Mouse (Mus musculus): Measurements from ENCODE around the gene Adam1b. TPM values are rescaled to one million over a fixed set of nuclear protein-coding genes. Genes with fewer than 3 reads are reported as not detected.
"Not testable (repeated sequence)": the region's sequence is repeated elsewhere in the genome, so short reads cannot be mapped to it uniquely, and the experiment has no call there.

Gene Adam1b
- total RNA-seq, 2 experiments from 2014 or later = not detected

DNA sequence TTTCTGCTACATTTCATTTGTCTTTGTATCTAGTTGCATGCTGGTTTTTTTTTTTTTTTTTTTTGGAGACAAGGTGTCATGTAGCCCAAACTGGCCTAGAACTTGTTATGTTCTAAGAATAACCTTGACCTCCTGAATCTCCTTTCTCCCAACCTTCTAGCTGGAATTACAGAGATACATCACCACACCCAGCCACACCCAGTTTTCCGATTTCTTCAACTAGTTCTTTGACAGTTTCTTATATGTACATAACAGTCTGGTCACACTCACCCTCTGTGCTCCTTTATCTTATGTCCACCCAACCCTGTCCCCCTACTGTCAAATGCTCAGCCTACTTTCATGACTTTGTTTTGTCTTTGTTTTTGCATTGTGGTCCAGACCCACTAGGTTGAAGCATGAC is 3.6 kb upstream of the Adam1b start:
- no peak for DNase-seq (ENCODE audit: extremely low spot score in 1 of 2, low spot score in 2 of 2)
- intact Hi-C loops (cut with DNase I) = no loop called here

GRCm38 (mm10) chr5:121501424-121501996 is 1.7 kb downstream of the Adam1b start:
- DNase-seq (ENCODE audit: extremely low spot score in 1 of 2, low spot score in 2 of 2); intact Hi-C loops (cut with DNase I): not testable (repeated sequence)

GRCm38 (mm10) chr5:121500719-121501118 is 2.5 kb downstream of the Adam1b start:
- intact Hi-C loops (cut with DNase I) = no loop called here
- DNase-seq (ENCODE audit: extremely low spot score in 1 of 2, low spot score in 2 of 2) = no peak

- peak; percentile 37 to 63 for DNase-seq (ENCODE audit: extremely low spot score in 1 of 2, low spot score in 2 of 2)
- intact Hi-C loops (cut with DNase I) = no loop called here
These were observed 9.9 kb downstream of the Adam1b start for GRCm38 (mm10) chr5:121493305-121493704.

GRCm38 (mm10) chr5:121484801-121485200 is 18.4 kb downstream of the Adam1b start:
- intact Hi-C loops (cut with DNase I) = no loop called here
- no peak for DNase-seq (ENCODE audit: extremely low spot score in 1 of 2, low spot score in 2 of 2)

- intact Hi-C loops (cut with DNase I) = loop anchor here (5.0 kb wide), 1 partner anchor 35 kb away; no protein-coding TSS in a partner anchor
- DNase-seq (ENCODE audit: extremely low spot score in 1 of 2, low spot score in 2 of 2) = peak in 1 of 2 experiments; percentile 64
These were observed 25.6 kb downstream of the Adam1b start for GRCm38 (mm10) chr5:121477680-121478079.

GRCm38 (mm10) chr5:121476040-121476439 is 27.2 kb downstream of the Adam1b start:
- intact Hi-C loops (cut with DNase I) = loop anchor here (5.0 kb wide), 1 partner anchor 34 kb away; no protein-coding TSS in a partner anchor
- no peak for DNase-seq (ENCODE audit: extremely low spot score in 1 of 2, low spot score in 2 of 2)

DNA sequence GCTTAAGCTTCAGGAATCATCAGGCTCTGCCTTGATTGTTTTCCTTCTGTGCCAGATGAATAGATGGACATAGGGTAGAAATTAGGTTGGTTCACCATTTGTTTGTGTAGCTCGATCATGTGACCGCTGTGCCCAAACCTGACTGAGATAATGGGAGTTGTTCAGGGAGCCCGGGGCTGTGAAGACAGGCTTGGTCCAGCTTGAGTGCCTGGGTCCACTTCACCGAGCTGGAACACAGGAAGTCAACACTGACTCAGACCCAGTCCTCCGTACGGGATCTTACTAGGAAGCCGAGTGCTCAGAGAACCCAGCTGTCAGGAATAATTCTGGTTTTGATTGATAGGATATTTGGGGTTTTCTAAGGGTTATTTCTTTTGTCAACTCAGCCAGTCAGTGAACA is 28.6 kb downstream of the Adam1b start:
- intact Hi-C loops (cut with DNase I) = loop anchor here (5.0 kb wide), 1 partner anchor 32 kb away; no protein-coding TSS in a partner anchor
- DNase-seq (ENCODE audit: extremely low spot score in 1 of 2, low spot score in 2 of 2) = no peak

DNA sequence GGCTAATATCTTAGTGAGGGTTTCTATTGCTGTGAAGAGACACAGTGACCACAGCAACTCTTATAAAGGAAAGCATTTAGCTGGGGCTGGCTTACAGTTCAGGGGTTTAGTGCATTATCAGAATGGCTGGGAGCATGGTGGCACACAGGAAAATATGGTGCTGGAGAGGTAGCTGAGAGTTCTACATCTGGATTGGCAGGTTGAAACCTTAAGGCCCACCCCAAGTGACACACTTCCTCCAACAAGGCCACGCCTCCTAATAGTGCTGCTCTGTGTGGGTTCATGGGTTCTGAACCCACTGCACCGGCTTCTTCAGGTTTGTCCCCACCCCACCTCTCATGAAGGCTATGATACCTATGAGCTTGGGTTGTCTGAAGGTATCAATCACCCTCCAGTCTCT is 30.8 kb downstream of the Adam1b start:
- DNase-seq (ENCODE audit: extremely low spot score in 1 of 2, low spot score in 2 of 2) = no peak
- intact Hi-C loops (cut with DNase I) = no loop called here

GRCm38 (mm10) chr5:121469566-121469965 is 33.7 kb downstream of the Adam1b start:
- intact Hi-C loops (cut with DNase I) = no loop called here
- no peak for DNase-seq (ENCODE audit: extremely low spot score in 1 of 2, low spot score in 2 of 2)

DNA sequence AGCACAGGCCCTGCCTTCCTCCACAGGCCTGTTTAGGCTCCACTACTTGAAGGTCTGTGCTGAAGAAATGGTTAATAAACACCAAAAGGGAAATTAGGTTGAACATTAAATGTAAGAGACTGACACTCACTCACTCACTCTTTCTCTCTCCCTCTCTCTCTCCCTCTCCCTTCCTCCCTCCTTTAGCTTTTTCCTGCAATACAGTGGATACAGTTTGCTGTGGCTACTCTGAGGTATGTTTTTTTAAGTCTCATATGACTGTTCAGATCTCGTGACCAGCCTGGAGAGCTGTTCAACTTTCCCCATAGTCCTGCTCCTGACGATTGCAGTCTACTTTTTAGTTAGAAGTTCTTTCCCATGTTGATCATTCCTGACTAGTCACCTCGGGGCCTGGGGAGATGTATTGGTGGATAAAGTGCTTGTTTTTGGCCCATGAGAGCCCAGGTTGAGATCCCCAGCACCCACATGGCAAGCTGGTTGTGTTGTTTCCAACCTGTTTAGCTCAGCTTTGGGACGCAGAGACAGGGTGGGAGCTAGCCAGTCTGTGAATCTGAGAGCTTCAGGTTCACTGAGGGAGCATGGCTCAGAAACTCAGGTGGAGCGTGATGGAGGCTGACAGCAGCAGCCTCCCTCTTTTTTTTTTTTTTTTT is 39.5 kb downstream of the Adam1b start:
- no peak for DNase-seq (ENCODE audit: extremely low spot score in 1 of 2, low spot score in 2 of 2)
- intact Hi-C loops (cut with DNase I) = no loop called here

DNA sequence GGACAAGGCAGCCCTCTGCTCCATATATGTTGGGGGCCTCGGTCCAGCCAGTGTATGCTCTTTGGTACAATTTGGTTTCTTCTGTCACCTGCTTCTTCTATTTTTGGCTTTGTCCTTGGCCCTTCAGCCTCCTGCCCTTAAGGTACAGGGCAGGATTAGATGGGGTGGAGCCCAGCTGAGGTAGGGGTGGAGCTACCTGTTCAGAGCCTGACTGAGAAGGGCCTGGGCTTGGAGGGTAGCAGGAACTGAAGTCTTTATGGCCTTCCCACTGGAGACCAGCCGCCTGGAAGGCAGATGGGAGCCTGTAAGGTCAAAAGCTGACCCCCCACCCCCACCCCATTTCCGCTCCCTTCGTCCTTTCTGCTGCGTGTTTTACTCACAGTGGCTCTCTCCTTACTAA is 40.3 kb downstream of the Adam1b start:
- intact Hi-C loops (cut with DNase I) = no loop called here
- DNase-seq (ENCODE audit: extremely low spot score in 1 of 2, low spot score in 2 of 2) = no peak

DNA sequence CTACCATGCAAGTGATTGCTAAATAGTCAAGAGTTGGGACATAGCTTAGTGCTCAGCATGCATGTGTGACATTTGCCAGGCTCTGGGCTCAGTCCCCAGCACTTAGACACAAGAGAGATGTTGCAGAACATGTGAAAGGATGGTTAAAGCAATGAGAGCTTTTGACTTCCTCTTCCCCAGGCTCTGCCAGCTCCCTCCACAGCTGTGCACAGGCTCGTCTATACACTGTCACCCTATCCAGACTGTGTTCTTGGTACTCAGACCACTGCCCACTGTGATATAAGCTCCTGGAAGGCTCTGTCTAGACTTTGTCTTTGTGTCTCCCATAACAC is 41.1 kb downstream of the Adam1b start:
- DNase-seq (ENCODE audit: extremely low spot score in 1 of 2, low spot score in 2 of 2) = no peak
- intact Hi-C loops (cut with DNase I) = no loop called here

DNA sequence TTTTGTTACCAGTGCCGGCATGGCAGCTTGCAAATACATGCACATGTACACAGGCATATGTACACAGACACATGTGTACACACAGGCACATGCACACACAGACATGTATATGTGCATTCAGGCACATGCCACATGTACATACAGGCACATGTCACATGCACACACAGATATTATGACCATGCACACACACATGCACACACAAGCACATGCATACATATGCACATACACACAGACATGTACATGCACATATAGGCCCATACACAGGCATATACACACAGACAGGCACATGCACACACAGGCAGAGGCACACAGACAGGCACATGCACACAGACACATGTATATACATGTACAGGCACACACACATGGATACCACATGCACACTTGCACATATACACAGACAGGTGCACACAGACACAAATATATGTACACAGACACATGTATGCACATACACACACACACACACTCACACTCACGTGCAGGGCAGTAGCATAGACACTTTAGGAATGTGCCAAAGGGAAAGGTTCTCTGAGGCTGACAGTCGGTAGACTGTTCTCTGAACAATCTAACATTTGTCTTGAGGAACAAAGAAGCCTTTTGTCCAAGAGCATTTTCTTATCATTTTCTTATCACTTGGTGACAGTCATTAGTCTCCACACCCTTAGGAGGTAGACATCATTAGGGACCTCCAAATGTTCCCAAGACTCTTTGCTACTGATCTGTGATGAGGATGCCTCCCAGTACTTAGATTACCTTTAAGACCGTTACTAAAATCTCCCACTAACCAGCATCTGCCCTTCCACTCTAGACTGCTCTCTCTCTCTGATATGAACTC is 41.7 kb downstream of the Adam1b start:
- DNase-seq (ENCODE audit: extremely low spot score in 1 of 2, low spot score in 2 of 2) = no peak
- intact Hi-C loops (cut with DNase I) = no loop called here

GRCm38 (mm10) chr5:121455510-121456265 is 47.5 kb downstream of the Adam1b start:
- DNase-seq (ENCODE audit: extremely low spot score in 1 of 2, low spot score in 2 of 2) = no peak
- intact Hi-C loops (cut with DNase I) = no loop called here

DNA sequence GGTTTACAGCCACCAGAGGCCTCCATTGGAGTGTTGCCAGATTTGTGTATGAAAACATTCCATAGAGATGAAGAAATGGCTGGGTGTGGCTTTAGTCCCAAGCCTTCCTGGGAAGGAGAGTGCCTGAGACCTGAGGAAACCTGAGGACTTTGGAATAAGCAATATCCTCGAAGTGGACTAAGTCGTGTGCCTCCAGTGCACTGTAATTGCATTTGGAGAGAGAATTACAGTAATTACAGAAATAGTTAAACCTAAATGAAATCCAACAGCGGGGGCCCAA is 48.8 kb downstream of the Adam1b start:
- DNase-seq (ENCODE audit: extremely low spot score in 1 of 2, low spot score in 2 of 2) = no peak
- intact Hi-C loops (cut with DNase I) = no loop called here

DNA sequence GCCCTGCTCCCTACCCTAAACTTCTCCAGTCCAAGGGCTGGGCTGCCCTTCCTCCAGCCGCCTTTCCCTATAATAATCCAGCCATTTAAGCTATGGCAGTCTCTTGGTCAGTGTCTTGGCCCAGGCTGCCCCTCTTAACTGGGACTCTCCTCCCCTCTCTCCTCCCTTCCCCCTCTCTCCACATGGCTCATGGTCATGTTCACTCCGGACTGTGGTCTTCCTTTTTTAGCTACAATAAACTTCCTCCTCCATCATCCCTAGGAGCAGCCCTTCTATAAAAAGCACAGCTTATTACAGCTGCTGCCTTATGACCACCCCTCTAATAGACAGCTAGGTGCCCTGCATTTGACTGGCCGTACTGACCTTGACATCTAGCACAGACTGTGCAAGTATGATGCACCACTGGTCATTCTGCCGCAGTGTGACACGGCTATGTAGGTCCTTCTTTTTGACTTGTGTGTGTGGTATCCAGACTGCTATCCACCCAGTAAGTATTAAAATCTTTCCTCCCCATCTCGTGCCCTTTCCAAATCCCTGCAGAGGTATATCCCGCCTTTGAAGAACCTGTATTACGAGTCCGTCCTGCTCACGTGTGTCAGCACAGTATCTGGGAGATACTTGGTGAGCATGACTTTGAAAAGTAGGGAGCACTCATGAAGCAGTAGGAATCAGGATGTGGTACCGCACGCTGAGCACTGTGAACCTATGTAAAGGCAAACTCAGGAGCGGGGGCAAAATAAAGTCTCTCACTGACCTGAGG is 49.3 kb downstream of the Adam1b start:
- intact Hi-C loops (cut with DNase I) = no loop called here
- no peak for DNase-seq (ENCODE audit: extremely low spot score in 1 of 2, low spot score in 2 of 2)

DNA sequence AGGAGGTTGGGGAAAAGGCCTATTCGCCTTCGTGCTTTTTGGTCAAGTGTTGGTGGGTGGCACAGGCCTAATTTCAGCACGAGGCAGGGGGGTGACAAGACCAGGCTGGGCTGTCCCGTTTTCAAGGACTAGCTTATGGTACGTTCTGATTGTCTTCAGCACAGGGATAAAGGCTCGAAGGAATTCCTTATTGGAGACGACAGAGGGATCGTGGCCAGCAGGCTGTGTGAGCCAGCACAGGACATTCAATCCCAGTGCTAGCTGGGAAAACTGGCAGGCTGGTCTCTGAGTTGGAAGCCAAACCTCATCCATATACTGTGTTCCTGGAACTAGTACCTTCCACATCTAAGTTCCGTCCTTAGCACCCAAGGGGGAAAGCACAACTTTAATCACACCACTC is 50.3 kb downstream of the Adam1b start:
- peak in 1 of 2 experiments; percentile 37 for DNase-seq (ENCODE audit: extremely low spot score in 1 of 2, low spot score in 2 of 2)
- intact Hi-C loops (cut with DNase I) = no loop called here
